Mouse (Mus musculus) CD8-positive naive resting alpha-beta T cell, adult 2 months (primary cell): ENCODE results near the gene Ccl20.

ENCODE experiments used
- DNase-seq, 2 experiments: peaks; one replicate each; pipeline ENCODE4 v3.0.0; 2022; ENCODE audit warnings: low read depth in 2 of 2, low spot score in 2 of 2

Ccl20 gene

GRCm38 (mm10) chr1:83116447-83117137 is at the start of gene Ccl20:
Ccl20 (plus strand) TSS chr1:83116766.
- DNase-seq: no peak

- no peak for DNase-seq
Measured at GRCm38 (mm10) chr1:83067205-83067604, 49.4 kb upstream of the Ccl20 start.

GRCm38 (mm10) chr1:83075526-83076189 is 40.9 kb upstream of the Ccl20 start:
- no peak for DNase-seq

GRCm38 (mm10) chr1:83076190-83076917 is 40.2 kb upstream of the Ccl20 start:
- DNase-seq: no peak

GRCm38 (mm10) chr1:83077016-83077415 is 39.5 kb upstream of the Ccl20 start:
- no peak for DNase-seq

- DNase-seq: no peak
Measured at GRCm38 (mm10) chr1:83084790-83085189, 31.8 kb upstream of the Ccl20 start.

- no peak for DNase-seq
Measured at GRCm38 (mm10) chr1:83091268-83091667, 25.3 kb upstream of the Ccl20 start.

- no peak for DNase-seq
Measured at GRCm38 (mm10) chr1:83096935-83097334, 19.6 kb upstream of the Ccl20 start.

GRCm38 (mm10) chr1:83099160-83099559 is 17.4 kb upstream of the Ccl20 start:
- DNase-seq: no peak

GRCm38 (mm10) chr1:83099580-83100137 is 16.9 kb upstream of the Ccl20 start:
- DNase-seq: no peak

- no peak for DNase-seq
Measured at GRCm38 (mm10) chr1:83101891-83102290, 14.7 kb upstream of the Ccl20 start.

- DNase-seq: no peak
Measured at GRCm38 (mm10) chr1:83105464-83105863, 11.1 kb upstream of the Ccl20 start.

GRCm38 (mm10) chr1:83107410-83107978 is 9.1 kb upstream of the Ccl20 start:
- DNase-seq: no peak

- DNase-seq: no peak
Measured at GRCm38 (mm10) chr1:83110992-83111391, 5.6 kb upstream of the Ccl20 start.

GRCm38 (mm10) chr1:83111726-83112125 is 4.8 kb upstream of the Ccl20 start:
- DNase-seq: no peak

- DNase-seq: no peak
Measured at GRCm38 (mm10) chr1:83117217-83117616, 651 bp downstream of the Ccl20 start.

GRCm38 (mm10) chr1:83117661-83118060 is 1.1 kb downstream of the Ccl20 start:
- no peak for DNase-seq

GRCm38 (mm10) chr1:83119903-83120302 is 3.3 kb downstream of the Ccl20 start:
- no peak for DNase-seq

- DNase-seq: no peak
Measured at GRCm38 (mm10) chr1:83120312-83120711, 3.7 kb downstream of the Ccl20 start.

- no peak for DNase-seq
Measured at GRCm38 (mm10) chr1:83123201-83123600, 6.6 kb downstream of the Ccl20 start.

- no peak for DNase-seq
Measured at GRCm38 (mm10) chr1:83135829-83136228, 19.3 kb downstream of the Ccl20 start.
